Mouse (Mus musculus): ENCODE results near the gene Opcml. TPM values are rescaled to one million over a fixed set of nuclear protein-coding genes. Genes with fewer than 3 reads are reported as not detected.

Gene Opcml
- total and polyA plus RNA-seq, 3 experiments = 0.94 to 1.3 (median 1.2) TPM

- TF ChIP-seq EP300 (IDR thresholded peaks at IDR 0.05; ENCODE audit: insufficient read depth, low read depth, low read length) (no peak), POLR2A (IDR thresholded peaks at IDR 0.05; ENCODE audit: insufficient read depth, low read depth, low read length) (no peak), CTCF (IDR thresholded peaks at IDR 0.05) (no peak)
- Histone ChIP-seq H3K27ac (no peak overlapping the region), H3K4me1 (ENCODE audit: control insufficient read depth, insufficient read depth, low read length) (no peaks in the 10 kb centered on the region), H3K4me3 (no peak overlapping the region), H3K9ac (ENCODE audit: low read depth, low read length) (no peak overlapping the region), H3K27me3 (ENCODE audit: control insufficient read depth, insufficient read depth, low read length) (no peaks in the 10 kb centered on the region), H3K79me2 (replicated peaks; ENCODE audit: control insufficient read depth, insufficient read depth, low read length) (no peaks in the 10 kb centered on the region), H3K36me3 (ENCODE audit: control insufficient read depth, insufficient read depth, low read length) (no peaks in the 10 kb centered on the region)
- no peak for DNase-seq
- intact Hi-C loops (cut with DNase I) = no loop called here
- 83% methylated on average over 2 of the region's 2 CpGs for WGBS
Observed at GRCm38 (mm10) chr9:28488499-28488898, 697.9 kb downstream of the Opcml start.

- H3K36me3 ChIP-seq (ENCODE audit: control insufficient read depth, insufficient read depth, low read length) = no peaks in the 10 kb centered on the region
- H3K4me3 ChIP-seq = no peak overlapping the region
- intact Hi-C loops (cut with DNase I) = no loop called here
- H3K4me1 ChIP-seq (ENCODE audit: control insufficient read depth, insufficient read depth, low read length) = no peaks in the 10 kb centered on the region
- no peak for DNase-seq
- H3K79me2 ChIP-seq (replicated peaks; ENCODE audit: control insufficient read depth, insufficient read depth, low read length) = no peaks in the 10 kb centered on the region
- 75% methylated on average over 4 of the region's 4 CpGs for WGBS
- H3K27ac ChIP-seq = no peak overlapping the region
- H3K9ac ChIP-seq (ENCODE audit: low read depth, low read length) = no peak overlapping the region
- no peak for TF ChIP-seq CTCF (IDR thresholded peaks at IDR 0.05)
- TF ChIP-seq EP300 (IDR thresholded peaks at IDR 0.05; ENCODE audit: insufficient read depth, low read depth, low read length) = no peak
- no peak for TF ChIP-seq POLR2A (IDR thresholded peaks at IDR 0.05; ENCODE audit: insufficient read depth, low read depth, low read length)
- no peaks in the 10 kb centered on the region for H3K27me3 ChIP-seq (ENCODE audit: control insufficient read depth, insufficient read depth, low read length)
Observed at GRCm38 (mm10) chr9:28489828-28490227, 699.3 kb downstream of the Opcml start.

GRCm38 (mm10) chr9:28490410-28490809, 699.8 kb downstream of the Opcml start:
- no peak overlapping the region for H3K9ac ChIP-seq (ENCODE audit: low read depth, low read length)
- 79% methylated on average over 3 of the region's 3 CpGs for WGBS
- DNase-seq = no peak
- no peaks in the 10 kb centered on the region for H3K4me1 ChIP-seq (ENCODE audit: control insufficient read depth, insufficient read depth, low read length)
- no peak overlapping the region for H3K4me3 ChIP-seq
- no peaks in the 10 kb centered on the region for H3K79me2 ChIP-seq (replicated peaks; ENCODE audit: control insufficient read depth, insufficient read depth, low read length)
- no peaks in the 10 kb centered on the region for H3K36me3 ChIP-seq (ENCODE audit: control insufficient read depth, insufficient read depth, low read length)
- no peaks in the 10 kb centered on the region for H3K27me3 ChIP-seq (ENCODE audit: control insufficient read depth, insufficient read depth, low read length)
- H3K27ac ChIP-seq = no peak overlapping the region
- intact Hi-C loops (cut with DNase I) = no loop called here
- TF ChIP-seq POLR2A (IDR thresholded peaks at IDR 0.05; ENCODE audit: insufficient read depth, low read depth, low read length) (no peak), EP300 (IDR thresholded peaks at IDR 0.05; ENCODE audit: insufficient read depth, low read depth, low read length) (no peak), CTCF (IDR thresholded peaks at IDR 0.05) (no peak)

GRCm38 (mm10) chr9:28499841-28500794, 709.5 kb downstream of the Opcml start:
- intact Hi-C loops (cut with DNase I) = no loop called here
- no peak for DNase-seq
- Histone ChIP-seq H3K4me1 (ENCODE audit: control insufficient read depth, insufficient read depth, low read length) (no peaks in the 10 kb centered on the region), H3K36me3 (ENCODE audit: control insufficient read depth, insufficient read depth, low read length) (no peaks in the 10 kb centered on the region), H3K9ac (ENCODE audit: low read depth, low read length) (no peak overlapping the region), H3K27ac (no peak overlapping the region), H3K79me2 (replicated peaks; ENCODE audit: control insufficient read depth, insufficient read depth, low read length) (no peaks in the 10 kb centered on the region), H3K27me3 (ENCODE audit: control insufficient read depth, insufficient read depth, low read length) (no peaks in the 10 kb centered on the region), H3K4me3 (no peak overlapping the region)
- 67% methylated on average over 12 of the region's 12 CpGs for WGBS
- TF ChIP-seq CTCF (IDR thresholded peaks at IDR 0.05) (no peak), POLR2A (IDR thresholded peaks at IDR 0.05; ENCODE audit: insufficient read depth, low read depth, low read length) (no peak), EP300 (IDR thresholded peaks at IDR 0.05; ENCODE audit: insufficient read depth, low read depth, low read length) (no peak)

- 77% methylated on average over 3 of the region's 3 CpGs for WGBS
- Histone ChIP-seq H3K27ac (no peak overlapping the region), H3K9ac (ENCODE audit: low read depth, low read length) (no peak overlapping the region), H3K79me2 (replicated peaks; ENCODE audit: control insufficient read depth, insufficient read depth, low read length) (no peaks in the 10 kb centered on the region), H3K4me3 (no peak overlapping the region), H3K4me1 (ENCODE audit: control insufficient read depth, insufficient read depth, low read length) (no peaks in the 10 kb centered on the region), H3K27me3 (ENCODE audit: control insufficient read depth, insufficient read depth, low read length) (no peaks in the 10 kb centered on the region), H3K36me3 (ENCODE audit: control insufficient read depth, insufficient read depth, low read length) (no peaks in the 10 kb centered on the region)
- no peak for DNase-seq
- TF ChIP-seq POLR2A (IDR thresholded peaks at IDR 0.05; ENCODE audit: insufficient read depth, low read depth, low read length) = no peak
- TF ChIP-seq CTCF (IDR thresholded peaks at IDR 0.05) = no peak
- TF ChIP-seq EP300 (IDR thresholded peaks at IDR 0.05; ENCODE audit: insufficient read depth, low read depth, low read length) = no peak
- intact Hi-C loops (cut with DNase I) = no loop called here
Observed at GRCm38 (mm10) chr9:28513905-28514304, 723.3 kb downstream of the Opcml start.

- Histone ChIP-seq H3K4me1 (ENCODE audit: control insufficient read depth, insufficient read depth, low read length) (no peaks in the 10 kb centered on the region), H3K27ac (no peak overlapping the region), H3K27me3 (ENCODE audit: control insufficient read depth, insufficient read depth, low read length) (no peaks in the 10 kb centered on the region), H3K4me3 (no peak overlapping the region), H3K36me3 (ENCODE audit: control insufficient read depth, insufficient read depth, low read length) (no peaks in the 10 kb centered on the region), H3K79me2 (replicated peaks; ENCODE audit: control insufficient read depth, insufficient read depth, low read length) (no peaks in the 10 kb centered on the region), H3K9ac (ENCODE audit: low read depth, low read length) (no peak overlapping the region)
- intact Hi-C loops (cut with DNase I) = no loop called here
- TF ChIP-seq EP300 (IDR thresholded peaks at IDR 0.05; ENCODE audit: insufficient read depth, low read depth, low read length) = no peak
- TF ChIP-seq CTCF (IDR thresholded peaks at IDR 0.05) = no peak
- TF ChIP-seq POLR2A (IDR thresholded peaks at IDR 0.05; ENCODE audit: insufficient read depth, low read depth, low read length) = no peak
- 73% methylated on average over 1 of the region's 1 CpGs for WGBS
- no peak for DNase-seq
Observed at GRCm38 (mm10) chr9:28533191-28533590, 742.6 kb downstream of the Opcml start.
